Mouse (Mus musculus) brain, embryonic 14.5 days (tissue): Measurements from ENCODE around the gene Gsk3a.

ENCODE experiments used
- CTCF ChIP-seq: fragments of 200-500 bp; IDR thresholded peaks from 2 replicates; pipeline ENCODE4 v1.5.1; 2012; ENCODE audit warnings: inconsistent platforms, mild to moderate bottlenecking, moderate library complexity, borderline replicate concordance; ENCODE audit not compliant: insufficient read depth, insufficient read length; ENCODE audit errors: extremely low read depth
- POLR2A ChIP-seq: fragments of 200-500 bp; IDR thresholded peaks from 2 replicates; pipeline ENCODE4 v1.6.1; 2012; ENCODE audit warnings: mild to moderate bottlenecking, inconsistent platforms, borderline replicate concordance; ENCODE audit not compliant: poor library complexity, insufficient read depth, insufficient read length, severe bottlenecking; ENCODE audit errors: extremely low read depth

GRCm38 (mm10) chr7:25272445-25273258, 35.0 kb upstream of the Gsk3a start:
- TF ChIP-seq CTCF (no peak), POLR2A (no peak)
